In genomic region chrX:150549639-150550038, GRCm38 (mm10) we compare ENCODE assay signal across 17 mouse cellular contexts. TPM values are rescaled to one million over a fixed set of nuclear protein-coding genes. Genes with fewer than 3 reads are reported as not detected.
DNase-seq lines count a peak whose midpoint lies in the region; ATAC-seq lines count a peak whose summit lies in the region.
"Had no signal": no experiment of that assay in that cellular context is flagged by ENCODE, and none has a peak within 500 bp of the region (broad histone marks: within the 10 kb centered on the region; RNA-seq: fewer than 3 reads in every experiment).

No protein-coding gene starts in this region.

- H3K4me1 ChIP-seq in liver, embryonic 15.5 days (replicated peaks), result peaks cover 32% of the 10 kb centered on the region
- H3K4me1 ChIP-seq in stomach, embryonic 16.5 days (ENCODE audit: control insufficient read depth, insufficient read depth, low read length), result no peaks in the 10 kb centered on the region
- H3K4me1 ChIP-seq: embryonic facial prominence, embryonic 13.5 days; hindbrain, embryonic 10.5 days had no signal

- peak; percentile 86 for ATAC-seq in erythroblast, adult 5-6 weeks (replicated peaks; ENCODE audit: low FRiP score, poor library complexity, severe bottlenecking)
- ATAC-seq in liver, embryonic 15.5 days (ENCODE audit: insufficient read depth), result peak; percentile 96
- ATAC-seq in stomach, embryonic 16.5 days (ENCODE audit: insufficient read depth, low FRiP score), result peak; percentile 58; the same call in 1 of the 2 replicates
- ATAC-seq: forebrain, embryonic 16.5 days; midbrain, embryonic 16.5 days had no signal

- WGBS in liver, embryonic 15.5 days (ENCODE audit: insufficient replicate concordance), result 34% methylated on average over 3 of the region's 3 CpGs
- WGBS in stomach, embryonic 16.5 days, result 78% methylated on average over 3 of the region's 3 CpGs

- peaks cover 34% of the 10 kb centered on the region for H3K36me3 ChIP-seq in liver, embryonic 15.5 days (replicated peaks)
- H3K36me3 ChIP-seq in stomach, embryonic 16.5 days (ENCODE audit: control insufficient read depth, insufficient read depth, low read length), result no peaks in the 10 kb centered on the region

- peak overlapping the region; percentile 66 for H3K9ac ChIP-seq in liver, embryonic 15.5 days
- no peak overlapping the region for H3K9ac ChIP-seq in stomach, embryonic 16.5 days (ENCODE audit: low read length)
- H3K9ac ChIP-seq: embryonic facial prominence, embryonic 13.5 days had no signal

- H3K9me3 ChIP-seq in liver, embryonic 15.5 days (replicated peaks), result no peaks in the 10 kb centered on the region
- no peaks in the 10 kb centered on the region for H3K9me3 ChIP-seq in stomach, embryonic 16.5 days (replicated peaks; ENCODE audit: control insufficient read depth, low read length)
- H3K9me3 ChIP-seq: embryonic facial prominence, embryonic 13.5 days; hindbrain, embryonic 10.5 days had no signal

- peak overlapping the region; percentile 65 for H3K4me3 ChIP-seq in liver, embryonic 15.5 days (replicated peaks)
- no peak overlapping the region for H3K4me3 ChIP-seq in stomach, embryonic 16.5 days (replicated peaks; ENCODE audit: low read length)
- H3K4me3 ChIP-seq: embryonic facial prominence, embryonic 13.5 days; hindbrain, embryonic 10.5 days; layer of hippocampus, adult 2 months had no signal

- peak overlapping the region; percentile 95 for H3K27ac ChIP-seq in liver, embryonic 15.5 days (replicated peaks)
- no peak overlapping the region for H3K27ac ChIP-seq in stomach, embryonic 16.5 days (ENCODE audit: low read length)
- H3K27ac ChIP-seq: embryonic facial prominence, embryonic 13.5 days; hindbrain, embryonic 10.5 days; layer of hippocampus, adult 2 months had no signal

- H3K27me3 ChIP-seq in liver, embryonic 15.5 days, result no peaks in the 10 kb centered on the region
- H3K27me3 ChIP-seq in stomach, embryonic 16.5 days (ENCODE audit: control insufficient read depth, insufficient read depth, low read length), result no peaks in the 10 kb centered on the region; the same call in 1 of the 2 replicates

- H3K4me2 ChIP-seq in liver, embryonic 15.5 days, result peak overlapping the region; percentile 65
- no peak overlapping the region for H3K4me2 ChIP-seq in stomach, embryonic 16.5 days (ENCODE audit: low read depth, low read length)
- H3K4me2 ChIP-seq: embryonic facial prominence, embryonic 13.5 days had no signal

- peak; percentile 5 for DNase-seq in ovary, postnatal 36 days (ENCODE audit: low spot score)
- DNase-seq in ovary, postnatal 14 days (ENCODE audit: low spot score), result no peak
- no peak for DNase-seq in layer of hippocampus, postnatal 36 days
- no peak for DNase-seq in adrenal gland, adult 2 months
- DNase-seq: adrenal gland, postnatal 25 days; cerebellum, adult 2 months; kidney, adult 2 months; lung, postnatal 36 days; thymus, postnatal 4 days had no signal

RNA-seq across cellular contexts. Expression of gene Alas2, which starts 2.5 kb away (rescaled TPM):
- total RNA-seq in erythroblast, adult 5-6 weeks (2015; ENCODE audit: low replicate concordance), result 3,542 and 3,686 TPM in 2 replicates
- 3,400 and 3,878 TPM in 2 replicates for total RNA-seq in erythroblast, adult 5-6 weeks (2017; ENCODE audit: low replicate concordance)
- polyA plus RNA-seq in liver, embryonic 15.5 days (2015; fragmentation: Nextera tagmentation; extraction: Ambion mirVana), result 1,389 and 1,560 TPM in 2 replicates
- 103 and 108 TPM in 2 replicates for polyA plus RNA-seq in stomach, embryonic 16.5 days (2015; fragmentation: Nextera tagmentation; extraction: Ambion mirVana)
- 1 to 10 TPM; 3.8 to 4.5 TPM for total RNA-seq in layer of hippocampus, postnatal 36 days (2021)
- total RNA-seq in adrenal gland, adult 2 months (2021), result 10 to 100 TPM; 24.8 to 27.5 TPM
- polyA plus RNA-seq in adrenal gland, adult 2 months (2012; rRNA removed), result 2.2 and 3.6 TPM in 2 replicates

RNA-seq across cellular contexts. Expression of gene Pfkfb1, which starts 38.4 kb away (rescaled TPM):
- total RNA-seq in erythroblast, adult 5-6 weeks (2015; ENCODE audit: low replicate concordance), result 5.9 and 26.7 TPM in 2 replicates
- total RNA-seq in erythroblast, adult 5-6 weeks (2017; ENCODE audit: low replicate concordance), result 8.1 and 10.6 TPM in 2 replicates
- 8.1 and 10.1 TPM in 2 replicates for polyA plus RNA-seq in liver, embryonic 15.5 days (2015; fragmentation: Nextera tagmentation; extraction: Ambion mirVana)
- polyA plus RNA-seq in stomach, embryonic 16.5 days (2015; fragmentation: Nextera tagmentation; extraction: Ambion mirVana), result 4.6 and 6.1 TPM in 2 replicates
- 1 to 10 TPM in 1 of 2 experiments, under 1 TPM in 1; 0.99 to 1.1 TPM for total RNA-seq in layer of hippocampus, postnatal 36 days (2021)
- 10 to 100 TPM in 1 of 2 experiments, 1 to 10 TPM in 1; 8.9 to 24.6 TPM for total RNA-seq in adrenal gland, adult 2 months (2021)
- polyA plus RNA-seq in adrenal gland, adult 2 months (2012; rRNA removed), result 5.8 and 11.2 TPM in 2 replicates

RNA-seq across cellular contexts. Expression of gene Apex2, which starts 40.0 kb away (rescaled TPM):
- total RNA-seq in erythroblast, adult 5-6 weeks (2015; ENCODE audit: low replicate concordance), result 2.1 and 7.7 TPM in 2 replicates
- 5.5 and 9.3 TPM in 2 replicates for total RNA-seq in erythroblast, adult 5-6 weeks (2017; ENCODE audit: low replicate concordance)
- 11.1 and 12.4 TPM in 2 replicates for polyA plus RNA-seq in liver, embryonic 15.5 days (2015; fragmentation: Nextera tagmentation; extraction: Ambion mirVana)
- 14.6 and 16.7 TPM in 2 replicates for polyA plus RNA-seq in stomach, embryonic 16.5 days (2015; fragmentation: Nextera tagmentation; extraction: Ambion mirVana)
- 10 to 100 TPM; 13.2 to 17.2 TPM for total RNA-seq in layer of hippocampus, postnatal 36 days (2021)
- 10 to 100 TPM; 13.1 to 13.9 TPM for total RNA-seq in adrenal gland, adult 2 months (2021)
- polyA plus RNA-seq in adrenal gland, adult 2 months (2012; rRNA removed), result 6.4 and 7.8 TPM in 2 replicates

Comparison
In these comparisons a context has a peak if more than half of its experiments do, and no peak if none do; other contexts are left out.
1. RNA of gene Alas2, which starts 2.5 kb away (total RNA-seq): 3,400 to 3,878 TPM in erythroblast, adult 5-6 weeks; 24.8 to 27.5 TPM in adrenal gland, adult 2 months and 3.8 to 4.5 TPM in layer of hippocampus, postnatal 36 days; every median in the first group is over 100 times any median in the second.
2. Peak in every context shown above with its lines, with median percentiles within 50 percentile points of each other: ATAC-seq.